Mouse (Mus musculus) ovary, postnatal 36 days (tissue): Measurements from ENCODE around the gene Git1.
A peak's percentile ranks its signal among the peaks of the same experiment; 100 is the strongest.

ENCODE experiments used
- DNase-seq: peaks from one replicate; pipeline ENCODE4 v3.0.0; 2022; ENCODE audit warnings: low spot score, mixed read lengths

Git1 gene

GRCm38 (mm10) chr11:77502481-77502880, 9.1 kb downstream of the Git1 start:
- no peak for DNase-seq

GRCm38 (mm10) chr11:77503511-77503910, 10.1 kb downstream of the Git1 start:
- peak; percentile 26 for DNase-seq

- no peak for DNase-seq
Measured at GRCm38 (mm10) chr11:77504377-77504776, 11.0 kb downstream of the Git1 start.

GRCm38 (mm10) chr11:77505291-77505980, 12.1 kb downstream of the Git1 start:
- DNase-seq = no peak

GRCm38 (mm10) chr11:77506273-77506672, 12.9 kb downstream of the Git1 start:
- peak; percentile 9 for DNase-seq

- peak; percentile 4 for DNase-seq
Measured at GRCm38 (mm10) chr11:77506941-77507340, 13.6 kb downstream of the Git1 start.

GRCm38 (mm10) chr11:77507426-77507825, 14.1 kb downstream of the Git1 start:
- DNase-seq = peak; percentile 12

- peak; percentile 87 for DNase-seq
Measured at GRCm38 (mm10) chr11:77508068-77509021, 15.0 kb downstream of the Git1 start.

GRCm38 (mm10) chr11:77511336-77511735, 18.0 kb downstream of the Git1 start:
- no peak for DNase-seq

- DNase-seq = peak; percentile 89
Measured at GRCm38 (mm10) chr11:77512891-77513810, 19.8 kb downstream of the Git1 start.

- no peak for DNase-seq
Measured at GRCm38 (mm10) chr11:77513811-77514170, 20.4 kb downstream of the Git1 start.

- DNase-seq = peak; percentile 44
Measured at GRCm38 (mm10) chr11:77514281-77514831, 21.0 kb downstream of the Git1 start.

GRCm38 (mm10) chr11:77514832-77515636, 21.7 kb downstream of the Git1 start, which contains the start of gene Abhd15:
Gene Abhd15, plus strand, starts transcription at chr11:77515121.
- DNase-seq = peak; percentile 86

GRCm38 (mm10) chr11:77515637-77516552, 22.5 kb downstream of the Git1 start, which contains the start of gene Trp53i13:
Gene Trp53i13, minus strand, starts transcription at chr11:77515980.
- no peak for DNase-seq

- DNase-seq = no peak
Measured at GRCm38 (mm10) chr11:77516553-77517425, 23.4 kb downstream of the Git1 start.

GRCm38 (mm10) chr11:77518051-77518798, 24.9 kb downstream of the Git1 start:
- DNase-seq = no peak

GRCm38 (mm10) chr11:77519043-77519442, 25.7 kb downstream of the Git1 start, which contains the start of gene Gm10392:
Gene Gm10392, minus strand, starts transcription at chr11:77519198.
- DNase-seq = no peak
